Mouse (Mus musculus) urinary bladder, adult 2 months (tissue): ENCODE measurements around the gene Tacc2. TPM values are rescaled to one million over a fixed set of nuclear protein-coding genes. Genes with fewer than 3 reads are reported as not detected.

Experiments
- DNase-seq: peaks from one replicate; pipeline ENCODE4 v3.0.0; 2022; ENCODE audit warnings: low spot score
- polyA plus RNA-seq: library from polyadenylated mRNA; depleted of rRNA; stranded (reverse); fragments of >200 nt; gene quantifications from 2 replicates; pipeline ENCODE4 v1.2.3, GENCODE M21; 2012

The Tacc2 gene
- polyA plus RNA-seq, 1 experiment, result 67.5 TPM

- no peak for DNase-seq
Observed at GRCm38 (mm10) chr7:130773171-130773830, 196.1 kb downstream of the Tacc2 start.

GRCm38 (mm10) chr7:130773914-130774630, 196.8 kb downstream of the Tacc2 start, which contains the start of gene Btbd16:
Gene Btbd16, plus strand, starts transcription at chr7:130774069.
- DNase-seq, result no peak

GRCm38 (mm10) chr7:130780866-130781419, 203.7 kb downstream of the Tacc2 start:
- no peak for DNase-seq

GRCm38 (mm10) chr7:130782501-130783050, 205.3 kb downstream of the Tacc2 start:
- no peak for DNase-seq

GRCm38 (mm10) chr7:130785923-130786575, 208.8 kb downstream of the Tacc2 start:
- no peak for DNase-seq

- DNase-seq, result no peak
Observed at GRCm38 (mm10) chr7:130786708-130787107, 209.5 kb downstream of the Tacc2 start.

- no peak for DNase-seq
Observed at GRCm38 (mm10) chr7:130787537-130787936, 210.3 kb downstream of the Tacc2 start.

- no peak for DNase-seq
Observed at GRCm38 (mm10) chr7:130788950-130789349, 211.7 kb downstream of the Tacc2 start.

- no peak for DNase-seq
Observed at GRCm38 (mm10) chr7:130789456-130789855, 212.2 kb downstream of the Tacc2 start.

GRCm38 (mm10) chr7:130793671-130794070, 216.4 kb downstream of the Tacc2 start:
- no peak for DNase-seq

- no peak for DNase-seq
Observed at GRCm38 (mm10) chr7:130796786-130797185, 219.5 kb downstream of the Tacc2 start.

- no peak for DNase-seq
Observed at GRCm38 (mm10) chr7:130797524-130797923, 220.3 kb downstream of the Tacc2 start.

- DNase-seq, result no peak
Observed at GRCm38 (mm10) chr7:130799418-130799817, 222.2 kb downstream of the Tacc2 start.

GRCm38 (mm10) chr7:130800681-130801080, 223.4 kb downstream of the Tacc2 start:
- no peak for DNase-seq

- DNase-seq, result no peak
Observed at GRCm38 (mm10) chr7:130801811-130802210, 224.6 kb downstream of the Tacc2 start.

- DNase-seq, result no peak
Observed at GRCm38 (mm10) chr7:130803251-130803825, 226.1 kb downstream of the Tacc2 start.

GRCm38 (mm10) chr7:130804991-130805390, 227.8 kb downstream of the Tacc2 start:
- no peak for DNase-seq

GRCm38 (mm10) chr7:130807749-130808148, 230.5 kb downstream of the Tacc2 start:
- DNase-seq, result no peak

- DNase-seq, result no peak
Observed at GRCm38 (mm10) chr7:130808694-130809093, 231.5 kb downstream of the Tacc2 start.

- DNase-seq, result no peak
Observed at GRCm38 (mm10) chr7:130810238-130810637, 233.0 kb downstream of the Tacc2 start.

GRCm38 (mm10) chr7:130812407-130812806, 235.2 kb downstream of the Tacc2 start:
- DNase-seq, result no peak
